Mouse (Mus musculus) intestine, embryonic 16.5 days (tissue): ENCODE data around the gene Negr1. TPM values are rescaled to one million over a fixed set of nuclear protein-coding genes. Genes with fewer than 3 reads are reported as not detected.

Experiments used
- ATAC-seq: fragments of 200-750 bp; cut with Nextera tagmentation; 2 replicates; pipeline ENCODE4 v1.8.0; 2017; ENCODE audit warnings: moderate TSS enrichment, moderate library complexity
- H3K27ac ChIP-seq: fragments of 300-500 bp; sonication (generic); 2 replicates; pipeline ENCODE4 v1.5.1; 2014; ENCODE audit warnings: mild to moderate bottlenecking, low read length
- H3K27me3 ChIP-seq: fragments of 300-500 bp; sonication (generic); replicated peaks from 2 replicates; pipeline ENCODE4 v1.6.1; 2014; ENCODE audit warnings: low read length, control low read depth, mixed read lengths; ENCODE audit not compliant: control insufficient read depth, insufficient read depth
- H3K36me3 ChIP-seq: fragments of 300-500 bp; sonication (generic); 2 replicates; pipeline ENCODE4 v1.6.1; 2014; ENCODE audit warnings: low read length, control low read depth; ENCODE audit not compliant: control insufficient read depth, insufficient read depth
- H3K4me1 ChIP-seq: fragments of 300-500 bp; sonication (generic); 2 replicates; pipeline ENCODE4 v1.6.1; 2014; ENCODE audit warnings: low read length, control low read depth, mixed read lengths; ENCODE audit not compliant: control insufficient read depth, insufficient read depth
- H3K4me2 ChIP-seq: fragments of 300-500 bp; sonication (generic); 2 replicates; pipeline ENCODE4 v1.6.1; 2014; ENCODE audit warnings: low read depth, low read length, control low read depth
- H3K4me3 ChIP-seq: fragments of 300-500 bp; sonication (generic); 2 replicates; pipeline ENCODE4 v1.5.1; 2014; ENCODE audit warnings: mild to moderate bottlenecking, low read length
- H3K9ac ChIP-seq: fragments of 300-500 bp; sonication (generic); 2 replicates; pipeline ENCODE4 v1.6.1; 2014; ENCODE audit warnings: low read depth, low read length
- H3K9me3 ChIP-seq: fragments of 300-500 bp; sonication (generic); 2 replicates; pipeline ENCODE4 v1.6.1; 2016; ENCODE audit warnings: low read length, control low read depth; ENCODE audit not compliant: control insufficient read depth
- WGBS: fragments of 180-500 bp; shearing (Covaris S2); extraction: QIAGEN DNeasy Blood & Tissue Kit; methylation state at CpG from one replicate; pipeline ENCODE4 v1.1.7; 2014; 5-methylcytosine and 5-hydroxymethylcytosine counted together
- polyA plus RNA-seq: library from polyadenylated mRNA; unstranded; fragments of >200 nt; fragmentation: Nextera tagmentation; extraction: Ambion mirVana; gene quantifications from 2 replicates; pipeline ENCODE4 v1.2.1, GENCODE M21; 2015

The Negr1 gene
- polyA plus RNA-seq, 1 experiment from 2014 or later = 2.5 TPM

DNA sequence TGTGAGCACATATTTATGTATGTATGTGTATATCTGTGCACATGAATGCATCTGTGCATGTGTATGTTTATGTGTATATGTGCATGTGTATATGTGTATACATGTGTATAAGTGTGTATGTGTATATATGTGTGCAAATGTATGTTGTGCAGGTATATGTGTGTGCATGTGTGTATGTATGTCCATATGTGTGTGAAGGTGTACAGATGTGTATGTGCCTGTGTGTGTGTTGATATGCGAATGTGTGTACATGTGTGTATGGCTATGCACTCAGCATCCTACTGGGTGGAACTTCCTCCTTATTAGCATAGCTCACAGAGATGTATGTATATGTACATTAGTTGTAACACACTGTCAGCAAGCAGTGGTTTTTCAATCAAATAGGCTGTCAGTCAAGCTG is 554.4 kb downstream of the Negr1 start:
- 97% methylated on average over 1 of the region's 1 CpGs for WGBS
- Histone ChIP-seq H3K4me3 (no peak overlapping the region), H3K9ac (no peak overlapping the region), H3K36me3 (no peaks in the 10 kb centered on the region), H3K4me1 (no peaks in the 10 kb centered on the region), H3K9me3 (no peaks in the 10 kb centered on the region), H3K27me3 (no peaks in the 10 kb centered on the region), H3K4me2 (no peak overlapping the region), H3K27ac (no peak overlapping the region)
- no peak for ATAC-seq

DNA sequence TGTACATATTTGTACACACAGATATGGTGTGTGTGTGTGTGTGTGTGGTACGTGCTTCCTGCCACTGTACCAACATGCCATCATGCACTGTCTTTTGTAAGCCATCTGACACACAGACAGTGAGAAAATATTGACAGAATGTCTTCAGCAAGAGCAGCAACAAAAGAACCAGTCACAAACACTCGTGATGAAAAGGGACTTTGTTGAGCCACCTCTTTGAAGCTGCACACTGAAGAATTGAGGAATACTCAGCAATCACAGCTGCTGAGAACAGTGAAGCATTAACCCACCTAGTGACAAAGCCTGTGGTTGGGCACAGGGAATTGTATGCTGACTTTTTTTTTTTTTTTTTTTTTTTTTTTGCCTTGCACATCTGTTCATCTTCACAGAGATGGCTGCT is 558.3 kb downstream of the Negr1 start:
- H3K9me3 ChIP-seq = no peaks in the 10 kb centered on the region
- 50% methylated on average over 2 of the region's 2 CpGs for WGBS
- H3K4me3 ChIP-seq = no peak overlapping the region
- no peak for ATAC-seq
- no peaks in the 10 kb centered on the region for H3K36me3 ChIP-seq
- H3K27ac ChIP-seq = no peak overlapping the region
- H3K27me3 ChIP-seq = no peaks in the 10 kb centered on the region
- H3K4me2 ChIP-seq = no peak overlapping the region
- H3K9ac ChIP-seq = no peak overlapping the region
- H3K4me1 ChIP-seq = no peaks in the 10 kb centered on the region

DNA sequence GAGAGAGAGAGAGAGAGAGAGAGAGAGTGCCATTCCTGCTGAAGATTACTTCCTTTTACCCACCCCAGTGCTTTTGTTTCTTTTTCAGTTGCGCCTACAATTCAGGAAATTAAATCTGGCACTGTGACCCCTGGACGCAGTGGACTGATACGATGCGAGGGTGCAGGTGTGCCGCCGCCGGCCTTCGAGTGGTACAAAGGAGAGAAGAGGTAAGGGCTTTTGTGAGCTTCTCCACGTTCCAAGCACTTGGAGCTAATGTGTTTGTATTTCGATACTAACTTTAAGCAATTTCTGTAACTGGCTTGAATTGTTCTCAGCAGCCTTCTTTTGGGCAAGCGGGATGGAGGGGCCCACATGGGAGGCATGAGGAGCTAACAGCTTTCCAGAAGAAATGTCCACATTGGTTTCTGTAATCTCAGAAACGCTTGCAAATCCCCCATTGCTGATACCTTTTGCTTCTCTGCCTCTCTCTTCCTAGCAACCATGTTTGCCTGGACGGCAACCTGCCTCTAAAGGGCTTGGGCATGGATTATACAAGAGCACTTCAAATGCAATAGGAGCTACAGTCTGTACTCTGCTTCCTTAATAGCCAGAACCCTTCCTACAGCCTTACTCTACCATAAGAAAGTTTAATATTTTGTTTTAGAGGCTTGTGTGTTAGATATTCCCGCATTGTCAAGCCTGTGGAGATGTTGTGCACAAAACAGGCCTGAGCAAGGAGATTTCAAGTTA is 584.7 kb downstream of the Negr1 start:
- no peak overlapping the region for H3K4me3 ChIP-seq
- H3K4me1 ChIP-seq = no peaks in the 10 kb centered on the region
- H3K9me3 ChIP-seq = no peaks in the 10 kb centered on the region
- H3K27me3 ChIP-seq = no peaks in the 10 kb centered on the region
- no peak overlapping the region for H3K4me2 ChIP-seq
- H3K27ac ChIP-seq = no peak overlapping the region
- no peak for ATAC-seq
- WGBS = 83% methylated on average over 14 of the region's 14 CpGs
- H3K9ac ChIP-seq = no peak overlapping the region
- H3K36me3 ChIP-seq = no peaks in the 10 kb centered on the region

DNA sequence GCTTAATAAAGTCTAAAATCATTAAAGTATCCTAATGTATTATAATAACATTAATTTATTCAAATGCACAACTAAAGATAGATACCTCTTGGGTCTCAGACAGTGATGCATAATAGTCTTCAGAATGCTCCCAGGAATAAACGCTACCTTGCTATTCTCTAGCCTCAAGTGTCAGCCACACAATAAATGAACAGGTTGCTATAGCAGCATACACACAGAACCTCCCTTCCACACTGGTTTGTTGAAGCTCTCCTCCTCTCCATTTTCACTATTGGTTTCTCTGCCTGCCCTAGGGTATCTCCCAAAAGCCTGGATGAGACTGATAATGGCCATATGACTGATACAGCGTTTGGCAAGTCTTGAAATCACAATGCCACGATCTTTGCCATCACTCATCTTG is 593.3 kb downstream of the Negr1 start:
- 76% methylated on average over 3 of the region's 3 CpGs for WGBS
- no peaks in the 10 kb centered on the region for H3K9me3 ChIP-seq

DNA sequence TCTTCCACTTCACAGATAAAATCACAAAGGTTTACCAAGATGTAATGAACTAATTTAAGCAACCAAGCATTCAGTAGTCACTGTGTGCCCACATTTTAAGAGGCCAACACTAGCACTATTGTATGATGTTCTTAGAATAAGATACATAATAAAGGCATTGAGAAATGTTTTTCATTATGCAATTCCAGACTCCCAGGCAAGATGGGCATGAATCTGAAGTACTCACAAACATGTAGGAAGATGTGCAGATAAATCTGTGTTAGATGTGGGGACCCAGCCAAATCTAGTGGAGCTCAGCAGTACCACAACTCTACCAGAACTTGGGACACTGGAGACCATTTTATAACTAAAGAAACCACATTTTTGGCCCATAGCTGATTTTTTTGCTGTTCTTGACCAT is 593.9 kb downstream of the Negr1 start:
- no peak overlapping the region for H3K4me2 ChIP-seq
- H3K27me3 ChIP-seq = no peaks in the 10 kb centered on the region
- no peaks in the 10 kb centered on the region for H3K4me1 ChIP-seq
- no peak overlapping the region for H3K4me3 ChIP-seq
- H3K27ac ChIP-seq = no peak overlapping the region
- ATAC-seq = no peak
- H3K9ac ChIP-seq = no peak overlapping the region
- H3K36me3 ChIP-seq = no peaks in the 10 kb centered on the region
- no peaks in the 10 kb centered on the region for H3K9me3 ChIP-seq

More for the DNA sequence above, 593.3 kb downstream of the Negr1 start:
- Histone ChIP-seq H3K27ac (no peak overlapping the region), H3K9ac (no peak overlapping the region), H3K4me1 (no peaks in the 10 kb centered on the region), H3K4me2 (no peak overlapping the region), H3K36me3 (no peaks in the 10 kb centered on the region), H3K27me3 (no peaks in the 10 kb centered on the region), H3K4me3 (no peak overlapping the region)
- no peak for ATAC-seq

DNA sequence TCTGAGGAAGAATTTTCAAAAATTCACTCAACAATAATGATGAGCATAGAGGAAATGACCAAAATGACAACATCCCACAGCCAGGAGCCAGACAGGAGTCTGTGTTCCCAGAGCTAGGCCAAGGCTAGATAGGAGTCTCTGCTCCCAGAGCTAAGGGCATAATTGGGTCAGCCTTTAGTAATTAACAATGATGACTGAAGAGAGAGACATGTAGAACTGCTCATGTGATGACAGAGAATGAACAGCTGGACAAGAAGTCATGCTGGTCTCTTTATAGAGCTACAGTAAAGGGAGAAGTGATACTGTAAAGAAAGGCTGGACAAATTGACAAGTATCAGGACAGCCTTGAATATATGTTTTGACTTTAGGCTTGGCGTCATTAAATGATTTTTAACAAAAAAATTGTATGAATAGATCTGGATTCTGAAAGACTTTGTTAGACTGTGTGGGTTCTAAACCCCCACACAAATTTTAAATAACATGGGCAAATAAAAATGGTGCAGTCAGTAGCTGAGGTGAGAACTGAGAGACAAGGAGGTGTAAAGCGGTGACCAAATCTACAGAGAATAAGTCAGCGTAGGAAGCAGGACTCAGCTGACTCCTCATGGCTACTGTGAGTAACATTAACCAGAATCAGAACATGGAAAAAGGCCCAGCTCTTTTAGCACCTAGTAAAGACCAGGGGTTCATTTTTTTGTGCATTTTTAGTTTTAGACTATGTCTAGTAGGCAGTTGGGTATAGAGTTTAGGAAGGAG is 603.4 kb downstream of the Negr1 start:
- Histone ChIP-seq H3K4me3 (no peak overlapping the region), H3K36me3 (no peaks in the 10 kb centered on the region), H3K9me3 (no peaks in the 10 kb centered on the region), H3K9ac (no peak overlapping the region), H3K4me2 (no peak overlapping the region), H3K4me1 (no peaks in the 10 kb centered on the region), H3K27ac (no peak overlapping the region), H3K27me3 (no peaks in the 10 kb centered on the region)
- WGBS = 95% methylated on average over 3 of the region's 3 CpGs
- no peak for ATAC-seq

DNA sequence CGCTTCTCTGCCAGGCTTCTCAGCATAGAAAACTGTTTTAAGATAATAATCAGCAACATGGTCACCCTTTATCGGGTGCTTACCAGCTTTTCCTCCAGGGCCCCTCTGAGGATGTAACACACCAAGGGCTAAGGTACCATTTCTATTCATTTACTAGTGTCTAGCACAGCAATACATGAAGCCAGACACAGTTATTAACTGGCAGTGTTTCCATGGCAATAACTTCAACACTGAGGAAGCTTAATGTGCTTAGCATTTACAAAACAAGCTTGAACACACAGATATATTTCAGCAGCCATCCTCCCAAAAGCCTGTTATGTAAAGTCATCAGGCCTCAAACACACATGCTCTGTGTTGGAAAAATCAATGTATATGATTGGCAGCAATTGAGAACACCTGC is 620.4 kb downstream of the Negr1 start:
- no peak overlapping the region for H3K4me3 ChIP-seq
- H3K4me2 ChIP-seq = no peak overlapping the region
- no peaks in the 10 kb centered on the region for H3K36me3 ChIP-seq
- no peaks in the 10 kb centered on the region for H3K9me3 ChIP-seq
- no peaks in the 10 kb centered on the region for H3K27me3 ChIP-seq
- WGBS = 78% methylated on average over 2 of the region's 2 CpGs
- no peaks in the 10 kb centered on the region for H3K4me1 ChIP-seq
- H3K27ac ChIP-seq = no peak overlapping the region
- no peak for ATAC-seq
- no peak overlapping the region for H3K9ac ChIP-seq

DNA sequence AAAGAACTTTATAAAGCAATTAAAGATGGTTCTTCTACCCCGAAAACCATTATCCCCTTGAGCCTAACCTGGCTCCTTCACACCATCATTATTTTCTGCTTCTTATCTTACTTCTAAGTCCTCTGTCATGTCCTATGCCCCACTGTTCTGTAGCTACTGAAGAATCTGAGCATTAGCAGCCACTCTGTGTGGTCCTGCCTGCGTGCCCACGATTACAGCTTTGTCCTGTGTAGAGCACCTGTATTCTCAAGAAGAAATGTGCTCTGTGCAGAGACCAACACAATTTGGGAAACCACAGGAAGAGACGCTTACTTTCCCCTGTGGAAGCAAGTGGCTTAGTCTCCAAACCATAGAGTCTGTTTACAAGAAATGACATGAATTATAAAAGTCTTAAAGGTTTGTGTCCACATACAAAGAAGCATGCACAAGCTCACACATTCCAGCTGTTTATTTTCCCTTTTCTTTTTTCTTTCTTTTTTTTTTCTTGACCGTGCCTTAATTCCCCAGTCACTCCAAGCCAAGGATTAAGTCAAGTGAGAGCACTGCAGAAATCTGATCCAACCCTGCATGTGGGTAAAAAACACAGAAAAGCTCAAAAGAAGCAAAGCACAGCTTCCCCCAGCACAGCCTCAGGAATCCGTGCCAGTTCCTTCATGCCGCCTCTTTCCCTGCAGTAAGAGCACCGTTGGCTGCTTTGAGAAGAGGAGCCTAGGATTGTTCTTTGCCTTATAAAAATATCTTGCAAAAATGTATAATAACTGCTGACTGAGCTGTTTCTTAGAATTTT is 627.5 kb downstream of the Negr1 start:
- Histone ChIP-seq H3K4me1 (no peaks in the 10 kb centered on the region), H3K27me3 (no peaks in the 10 kb centered on the region), H3K9me3 (no peaks in the 10 kb centered on the region), H3K4me3 (no peak overlapping the region), H3K36me3 (no peaks in the 10 kb centered on the region), H3K9ac (no peak overlapping the region), H3K27ac (no peak overlapping the region), H3K4me2 (no peak overlapping the region)
- ATAC-seq = no peak
- 44% methylated on average over 8 of the region's 8 CpGs for WGBS

DNA sequence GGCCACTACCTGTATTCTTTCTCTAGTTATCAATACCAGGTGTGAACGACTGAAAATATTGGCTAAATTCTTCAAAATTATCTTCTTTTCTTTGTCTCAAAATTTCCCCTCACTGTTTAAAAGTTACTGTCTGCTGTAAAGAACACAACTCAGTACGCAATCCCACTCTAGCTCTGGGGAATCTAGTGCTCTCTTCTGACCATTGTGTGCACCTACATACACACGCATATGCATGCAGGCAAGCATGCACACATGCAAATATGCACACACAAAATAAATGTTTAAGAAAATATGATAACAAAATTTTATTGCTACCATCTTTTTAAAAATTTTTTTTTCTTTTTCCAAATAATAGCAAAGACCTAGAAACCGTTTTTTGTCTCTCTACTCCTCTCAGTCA is 628.2 kb downstream of the Negr1 start:
- Histone ChIP-seq H3K9ac (no peak overlapping the region), H3K4me2 (no peak overlapping the region), H3K4me1 (no peaks in the 10 kb centered on the region), H3K9me3 (no peaks in the 10 kb centered on the region), H3K27me3 (no peaks in the 10 kb centered on the region), H3K36me3 (no peaks in the 10 kb centered on the region), H3K27ac (no peak overlapping the region), H3K4me3 (no peak overlapping the region)
- no peak for ATAC-seq
- 82% methylated on average over 4 of the region's 4 CpGs for WGBS
